Mouse (Mus musculus): Measurements from ENCODE around the gene Mesd. TPM values are rescaled to one million over a fixed set of nuclear protein-coding genes. Genes with fewer than 3 reads are reported as not detected.

The Mesd gene
- 100 to 1,000 TPM; 122 to 130 TPM for total RNA-seq (2021)
- polyA plus RNA-seq (2012; rRNA removed) = 7.4 and 9.6 TPM in 2 replicates
- long read RNA-seq, full-length matches to known transcripts = 129 of 145 reads
- long read RNA-seq, partial matches to known transcripts = 1 of 145 reads
- long read RNA-seq, other reads (novel, unspliced or antisense) = 15 of 145 reads

- DNase-seq = peak; percentile 95
Observed at GRCm38 (mm10) chr7:83884021-83884658, at the start of gene Mesd, which contains the start of gene Tlnrd1. Mesd (plus strand) TSS chr7:83884466. Tlnrd1 (minus strand) TSS chr7:83884305.

- no peak for DNase-seq
Observed at GRCm38 (mm10) chr7:83838525-83839224, 45.6 kb upstream of the Mesd start.

- no peak for DNase-seq
Observed at GRCm38 (mm10) chr7:83840076-83840475, 44.2 kb upstream of the Mesd start.

GRCm38 (mm10) chr7:83842486-83843259, 41.6 kb upstream of the Mesd start:
- no peak for DNase-seq

DNA sequence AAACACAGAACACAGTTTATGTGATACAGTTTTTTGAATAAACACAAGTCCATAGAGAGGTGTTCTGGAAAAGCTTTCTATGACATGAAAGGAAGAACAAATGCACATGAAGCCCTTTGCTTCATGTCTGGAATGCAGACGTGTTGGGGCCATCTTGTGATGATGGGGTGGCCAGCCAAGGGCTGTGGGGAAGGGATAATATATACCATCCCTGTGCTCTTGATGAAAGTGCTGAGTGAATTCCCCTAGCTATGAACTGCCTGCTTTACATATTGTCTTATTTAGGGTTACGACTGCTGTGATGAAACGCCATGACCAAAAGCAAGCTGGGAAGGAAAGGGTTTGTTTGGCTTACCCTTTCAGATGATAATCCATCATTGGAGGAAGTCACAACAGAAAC, 39.5 kb upstream of the Mesd start:
- no peak for DNase-seq

- DNase-seq = no peak
Observed at GRCm38 (mm10) chr7:83847187-83848075, 36.8 kb upstream of the Mesd start.

DNA sequence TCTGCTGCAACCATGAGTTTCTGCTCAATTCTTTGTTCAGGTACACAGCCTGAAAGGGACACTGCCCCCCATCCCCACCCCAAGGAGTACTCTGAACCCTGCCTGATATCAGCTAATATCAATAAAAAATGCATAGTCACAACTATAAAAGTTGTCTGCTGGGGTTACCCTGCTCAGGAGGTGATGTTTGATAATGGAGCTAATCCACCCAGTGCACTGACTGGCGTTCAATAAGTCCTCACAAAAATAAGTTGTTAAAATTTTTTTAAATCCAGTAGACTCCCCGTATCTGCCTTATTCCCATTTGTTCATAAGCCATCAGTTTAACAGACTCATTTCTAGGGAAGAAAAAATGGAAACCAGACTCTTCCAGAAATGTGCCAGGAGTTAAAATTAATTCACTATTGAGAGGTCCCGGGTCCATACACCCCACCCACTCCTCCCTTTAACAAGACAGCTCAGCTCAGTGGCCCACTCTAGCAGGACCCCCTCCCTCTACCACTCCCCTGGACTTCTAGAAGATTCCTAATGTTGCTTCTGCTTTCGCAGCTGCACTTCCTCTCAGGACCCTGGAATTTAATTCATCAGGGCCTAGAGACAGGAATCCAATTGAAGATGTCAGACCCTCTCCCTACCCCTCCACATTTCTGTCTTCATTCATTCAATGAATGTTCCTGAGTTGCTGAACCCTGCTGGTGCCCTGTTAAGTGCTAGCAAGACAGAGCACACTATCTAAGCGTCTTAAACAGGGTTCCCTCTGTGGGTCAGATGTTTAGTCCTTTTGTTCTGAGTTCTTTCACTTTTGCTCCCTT, 32.5 kb upstream of the Mesd start:
- no peak for DNase-seq

GRCm38 (mm10) chr7:83852381-83853380, 31.6 kb upstream of the Mesd start:
- DNase-seq = peak; percentile 21

GRCm38 (mm10) chr7:83855203-83855602, 29.1 kb upstream of the Mesd start:
- no peak for DNase-seq

GRCm38 (mm10) chr7:83856353-83857207, 27.7 kb upstream of the Mesd start:
- no peak for DNase-seq

DNA sequence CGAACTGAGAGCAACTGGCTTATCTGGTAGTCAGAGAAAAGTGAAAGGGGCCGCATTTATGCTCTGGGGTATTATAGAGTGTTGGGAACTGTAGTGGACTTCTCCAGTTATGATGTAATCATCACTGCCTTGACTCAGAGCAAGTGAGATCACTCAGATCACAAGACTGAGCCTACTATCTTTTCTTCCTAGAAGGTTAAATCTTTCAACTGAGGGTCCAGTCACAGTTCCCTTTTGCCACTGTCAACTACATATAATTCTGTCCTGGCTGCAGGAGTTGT, 27.1 kb upstream of the Mesd start:
- DNase-seq = no peak

DNA sequence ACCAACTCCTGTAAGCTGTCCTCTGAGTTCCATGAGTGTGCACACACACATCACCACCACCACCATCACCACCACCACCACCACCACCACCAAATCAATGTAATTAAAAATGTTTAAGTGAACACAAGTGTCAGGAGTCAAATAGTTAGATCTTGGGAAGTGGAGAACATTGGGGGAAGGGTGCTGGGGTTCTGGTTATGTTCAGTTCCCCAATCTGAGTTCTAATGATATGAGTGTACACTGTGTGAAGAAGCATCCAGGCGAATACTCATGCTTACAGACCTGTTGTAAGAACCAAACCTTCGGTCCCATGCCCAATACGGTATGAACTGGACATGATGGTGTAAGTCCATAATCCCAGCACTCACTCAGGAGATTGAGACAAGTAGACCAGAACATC, 26.3 kb upstream of the Mesd start:
- no peak for DNase-seq

GRCm38 (mm10) chr7:83859378-83860083, 24.7 kb upstream of the Mesd start:
- DNase-seq = peak; percentile 31

GRCm38 (mm10) chr7:83863554-83863953, 20.7 kb upstream of the Mesd start:
- no peak for DNase-seq

DNA sequence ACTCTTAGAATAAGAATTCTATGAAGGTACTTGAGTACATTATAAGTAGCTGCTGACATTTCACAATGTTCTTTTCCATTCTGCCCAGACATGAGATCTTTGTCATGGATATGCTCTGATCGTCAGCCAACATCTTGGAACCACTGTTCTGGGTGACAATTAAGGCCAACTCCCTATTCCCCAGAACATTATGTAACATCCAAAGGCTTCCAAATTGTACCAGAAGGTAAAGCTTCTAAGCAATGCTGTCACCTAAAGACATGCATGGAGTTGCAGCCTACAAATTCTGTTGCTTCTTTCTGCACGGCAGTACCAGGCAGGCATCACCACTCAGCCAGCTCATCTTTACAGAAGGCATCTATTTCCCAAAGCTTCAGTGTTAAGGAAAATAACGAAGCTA, 16.1 kb upstream of the Mesd start:
- DNase-seq = no peak

DNA sequence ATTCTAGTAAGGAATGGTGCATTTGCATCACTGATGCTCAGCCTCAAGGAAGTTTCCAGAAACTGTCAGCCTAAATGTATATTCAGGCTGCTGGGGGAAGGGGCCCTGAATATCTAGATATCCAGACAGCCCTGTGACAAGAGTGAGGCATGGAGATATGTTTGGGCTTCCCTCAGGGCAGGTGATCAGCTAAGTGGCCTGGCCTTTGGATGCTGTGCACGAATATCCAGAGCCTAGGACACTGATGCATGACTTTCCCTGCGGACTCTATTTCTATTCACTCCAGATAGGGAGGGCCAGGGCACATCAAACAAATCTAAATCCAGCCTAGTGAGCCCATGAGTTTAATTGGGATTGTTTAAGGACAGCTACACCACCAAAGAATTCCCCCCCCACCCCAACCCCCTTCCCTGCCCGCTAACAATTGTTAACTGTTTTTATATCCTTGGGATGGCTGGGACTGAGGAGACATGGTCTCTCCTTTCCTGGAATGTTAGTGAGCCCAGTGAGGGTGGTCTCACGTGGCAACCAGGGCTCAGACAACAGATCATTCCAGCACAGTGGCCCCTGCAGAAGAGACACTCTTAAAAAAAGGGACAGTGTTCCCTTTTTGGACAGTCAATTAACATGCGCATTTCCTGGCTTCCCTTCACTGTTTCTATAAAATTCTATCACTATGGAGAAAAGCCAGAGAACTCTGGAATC, 14.3 kb upstream of the Mesd start:
- no peak for DNase-seq

GRCm38 (mm10) chr7:83877088-83877487, 7.2 kb upstream of the Mesd start:
- DNase-seq = no peak

Measured in adrenal gland, adult 2 months (tissue).